Mouse (Mus musculus) mesoderm, embryonic 11.5 days (tissue): ENCODE data around the gene Tmem207.

Source experiments
- DNase-seq: peaks from one replicate; pipeline ENCODE4 v3.0.0-alpha.2; 2012; ENCODE audit warnings: low read depth, low spot score

Tmem207 gene

DNA sequence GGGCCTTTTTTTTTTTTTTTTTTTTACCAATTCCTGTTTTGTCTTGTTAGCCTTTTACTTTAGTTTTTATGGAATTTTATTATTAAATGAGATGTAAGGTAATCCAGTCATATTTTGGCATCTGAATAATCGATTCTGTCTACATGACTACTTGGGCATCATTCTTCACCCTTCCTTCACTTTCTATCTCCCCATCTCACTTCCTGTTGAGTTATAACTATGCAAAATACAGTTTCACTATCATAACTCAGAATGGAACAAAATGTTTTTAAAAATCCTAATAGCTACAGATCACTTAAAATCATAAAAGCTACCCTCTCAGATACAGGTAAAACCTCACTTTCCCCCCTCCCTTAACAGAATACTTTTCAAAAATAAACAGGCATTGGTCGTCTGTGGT is 70.4 kb downstream of the Tmem207 start:
- no peak for DNase-seq

GRCm38 (mm10) chr16:26454163-26454562 is 72.4 kb downstream of the Tmem207 start:
- no peak for DNase-seq
